In the genomic region with DNA sequence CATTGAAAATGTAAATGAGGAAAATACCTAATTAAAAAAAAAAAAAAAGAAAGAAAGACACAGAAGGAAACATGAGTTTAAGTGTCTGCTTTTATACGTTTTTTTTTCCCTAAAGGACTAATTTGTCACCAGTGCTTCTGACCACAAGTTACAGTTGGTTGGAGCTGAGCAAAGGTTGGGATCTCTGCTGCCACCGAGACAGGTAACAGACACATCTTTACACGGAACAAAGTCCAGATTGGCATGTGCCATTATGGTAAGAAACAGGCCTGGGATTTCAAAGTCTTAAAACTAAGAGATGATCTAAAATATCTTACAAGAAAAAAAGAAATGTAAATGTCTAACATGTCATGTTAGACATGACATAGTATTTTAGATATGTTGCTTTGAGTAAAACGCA, we compare ENCODE assay signal across 21 mouse cellular contexts. TPM values are rescaled to one million over a fixed set of nuclear protein-coding genes. Genes with fewer than 3 reads are reported as not detected.
DNase-seq lines count a peak whose midpoint lies in the region; ATAC-seq and TF ChIP-seq lines count a peak whose summit lies in the region.
"Had no signal": no experiment of that assay in that cellular context is flagged by ENCODE, and none has a peak within 500 bp of the region (broad histone marks: within the 10 kb centered on the region; RNA-seq: fewer than 3 reads in every experiment).

No protein-coding gene starts in this region.

- no peak for ATAC-seq in kidney, postnatal 0 days (replicated peaks; ENCODE audit: low FRiP score, low read depth)
- no peak for ATAC-seq in kidney, embryonic 16.5 days (ENCODE audit: low FRiP score, low TSS enrichment)
- ATAC-seq in intestine, postnatal 0 days, result no peak
- no peak for ATAC-seq in midbrain, embryonic 15.5 days (replicated peaks)
- ATAC-seq: forebrain, embryonic 16.5 days had no signal

- no peaks in the 10 kb centered on the region for H3K4me1 ChIP-seq in kidney, postnatal 0 days (replicated peaks; ENCODE audit: insufficient read depth, low read length)
- H3K4me1 ChIP-seq in kidney, embryonic 16.5 days (ENCODE audit: insufficient read depth, low read length), result peaks cover 14% of the 10 kb centered on the region
- peaks cover 6% of the 10 kb centered on the region for H3K4me1 ChIP-seq in intestine, postnatal 0 days (replicated peaks; ENCODE audit: control insufficient read depth, insufficient read depth, low read length)
- peaks cover 15% of the 10 kb centered on the region for H3K4me1 ChIP-seq in midbrain, embryonic 15.5 days

- no peaks in the 10 kb centered on the region for H3K27me3 ChIP-seq in kidney, postnatal 0 days (ENCODE audit: insufficient read depth, low read length)
- no peaks in the 10 kb centered on the region for H3K27me3 ChIP-seq in kidney, embryonic 16.5 days (ENCODE audit: insufficient read depth, low read length)
- H3K27me3 ChIP-seq in intestine, postnatal 0 days (replicated peaks; ENCODE audit: control insufficient read depth, insufficient read depth, low read length), result no peaks in the 10 kb centered on the region
- no peaks in the 10 kb centered on the region for H3K27me3 ChIP-seq in midbrain, embryonic 15.5 days (replicated peaks)
- H3K27me3 ChIP-seq: CH12.LX; embryonic facial prominence, embryonic 13.5 days; forebrain, embryonic 12.5 days; heart, embryonic 15.5 days had no signal

- DNase-seq in kidney, adult 11 months, result peak; percentile 46
- DNase-seq in kidney, adult 18-20 months, result no peak
- no peak for DNase-seq in kidney, postnatal 0 days (ENCODE audit: low spot score)
- DNase-seq: adrenal gland, adult 2 months; adrenal gland, postnatal 25 days; cerebellum, adult 18-20 months; cerebellum, adult 9-11 months; cerebellum, postnatal 36 days; gastrocnemius, postnatal 10 days; heart, adult 2 months; heart, postnatal 14 days had no signal

- no peak for TF ChIP-seq CTCF in kidney, postnatal 0 days (IDR thresholded peaks at IDR 0.05; ENCODE audit: low read depth)
- TF ChIP-seq CTCF in intestine, postnatal 0 days (IDR thresholded peaks at IDR 0.05; ENCODE audit: low read depth), result no peak

- H3K27ac ChIP-seq in kidney, postnatal 0 days, result peak overlapping the region; percentile 88; the same call in 1 of the 2 replicates
- no peak overlapping the region for H3K27ac ChIP-seq in kidney, embryonic 16.5 days (ENCODE audit: low read length)
- H3K27ac ChIP-seq in intestine, postnatal 0 days (ENCODE audit: low read depth, low read length), result peak overlapping the region; percentile 92
- no peak overlapping the region for H3K27ac ChIP-seq in midbrain, embryonic 15.5 days
- H3K27ac ChIP-seq: forebrain, embryonic 12.5 days; heart, adult 2 months; heart, embryonic 15.5 days; hindbrain, embryonic 10.5 days had no signal

- no peak overlapping the region for H3K9ac ChIP-seq in kidney, postnatal 0 days (ENCODE audit: low read depth, low read length)
- H3K9ac ChIP-seq in kidney, embryonic 16.5 days (replicated peaks; ENCODE audit: low read length), result no peak overlapping the region
- no peak overlapping the region for H3K9ac ChIP-seq in intestine, postnatal 0 days (ENCODE audit: low read depth, low read length)
- no peak overlapping the region for H3K9ac ChIP-seq in midbrain, embryonic 15.5 days
- H3K9ac ChIP-seq: embryonic facial prominence, embryonic 13.5 days; forebrain, embryonic 12.5 days; heart, embryonic 15.5 days had no signal

- WGBS in kidney, postnatal 0 days, result 62% methylated on average over 4 of the region's 4 CpGs
- 65% methylated on average over 4 of the region's 4 CpGs for WGBS in kidney, embryonic 16.5 days
- WGBS in intestine, postnatal 0 days, result 39% methylated on average over 4 of the region's 4 CpGs
- 87% methylated on average over 4 of the region's 4 CpGs for WGBS in midbrain, embryonic 15.5 days

- no peaks in the 10 kb centered on the region for H3K36me3 ChIP-seq in kidney, postnatal 0 days (ENCODE audit: insufficient read depth, low read length)
- H3K36me3 ChIP-seq in kidney, embryonic 16.5 days (ENCODE audit: insufficient read depth, low read length), result no peaks in the 10 kb centered on the region
- no peaks in the 10 kb centered on the region for H3K36me3 ChIP-seq in intestine, postnatal 0 days (ENCODE audit: control insufficient read depth, insufficient read depth)
- H3K36me3 ChIP-seq in midbrain, embryonic 15.5 days (replicated peaks), result no peaks in the 10 kb centered on the region; the same call in 1 of the 2 replicates
- H3K36me3 ChIP-seq: forebrain, embryonic 12.5 days; heart, embryonic 15.5 days had no signal

- no peak overlapping the region for H3K4me3 ChIP-seq in kidney, postnatal 0 days (replicated peaks; ENCODE audit: low read depth, low read length)
- no peak overlapping the region for H3K4me3 ChIP-seq in kidney, embryonic 16.5 days (ENCODE audit: low read length)
- H3K4me3 ChIP-seq in intestine, postnatal 0 days (ENCODE audit: low read depth, low read length), result no peak overlapping the region
- H3K4me3 ChIP-seq in midbrain, embryonic 15.5 days, result no peak overlapping the region
- H3K4me3 ChIP-seq: embryonic facial prominence, embryonic 13.5 days; forebrain, embryonic 12.5 days; heart, adult 2 months; heart, embryonic 15.5 days; hindbrain, embryonic 10.5 days had no signal

- H3K4me2 ChIP-seq in kidney, postnatal 0 days (ENCODE audit: low read length), result no peak overlapping the region
- H3K4me2 ChIP-seq in kidney, embryonic 16.5 days (replicated peaks; ENCODE audit: low read depth, low read length), result no peak overlapping the region
- no peak overlapping the region for H3K4me2 ChIP-seq in intestine, postnatal 0 days (replicated peaks; ENCODE audit: low read depth)
- no peak overlapping the region for H3K4me2 ChIP-seq in midbrain, embryonic 15.5 days
- H3K4me2 ChIP-seq: embryonic facial prominence, embryonic 13.5 days; forebrain, embryonic 12.5 days; heart, embryonic 11.5 days; heart, embryonic 15.5 days had no signal

- H3K9me3 ChIP-seq in kidney, postnatal 0 days (replicated peaks; ENCODE audit: low read length), result no peaks in the 10 kb centered on the region
- no peaks in the 10 kb centered on the region for H3K9me3 ChIP-seq in kidney, embryonic 16.5 days (ENCODE audit: low read length)
- H3K9me3 ChIP-seq in intestine, postnatal 0 days (ENCODE audit: control insufficient read depth), result no peaks in the 10 kb centered on the region
- no peaks in the 10 kb centered on the region for H3K9me3 ChIP-seq in midbrain, embryonic 15.5 days
- H3K9me3 ChIP-seq: embryonic facial prominence, embryonic 13.5 days; forebrain, embryonic 12.5 days; heart, embryonic 15.5 days; hindbrain, embryonic 10.5 days had no signal

RNA-seq across cellular contexts. Expression of a gene that starts 4.6 kb away (rescaled TPM):
- 44.2 and 57.9 TPM in 2 replicates for polyA plus RNA-seq in kidney, postnatal 0 days (2015; fragmentation: Nextera tagmentation; extraction: Ambion mirVana)
- polyA plus RNA-seq in kidney, embryonic 16.5 days (2015; fragmentation: Nextera tagmentation; extraction: Ambion mirVana), result 25.6 and 30.4 TPM in 2 replicates
- 41.2 and 47.9 TPM in 2 replicates for polyA plus RNA-seq in intestine, postnatal 0 days (2015; fragmentation: Nextera tagmentation; extraction: Ambion mirVana)
- 69.4 and 71.7 TPM in 2 replicates for polyA plus RNA-seq in midbrain, embryonic 15.5 days (2015; fragmentation: Nextera tagmentation; extraction: Ambion mirVana)

RNA-seq across cellular contexts. Expression of a gene that starts 16.0 kb away (rescaled TPM):
- 49.6 and 54.0 TPM in 2 replicates for polyA plus RNA-seq in kidney, postnatal 0 days (2015; fragmentation: Nextera tagmentation; extraction: Ambion mirVana)
- polyA plus RNA-seq in kidney, embryonic 16.5 days (2015; fragmentation: Nextera tagmentation; extraction: Ambion mirVana), result 56.6 and 59.1 TPM in 2 replicates
- 44.7 and 46.1 TPM in 2 replicates for polyA plus RNA-seq in intestine, postnatal 0 days (2015; fragmentation: Nextera tagmentation; extraction: Ambion mirVana)
- polyA plus RNA-seq in midbrain, embryonic 15.5 days (2015; fragmentation: Nextera tagmentation; extraction: Ambion mirVana), result 48.7 and 49.0 TPM in 2 replicates

RNA-seq across cellular contexts. Expression of a gene that starts 55.4 kb away (rescaled TPM):
- 1,763 and 1,932 TPM in 2 replicates for polyA plus RNA-seq in kidney, postnatal 0 days (2015; fragmentation: Nextera tagmentation; extraction: Ambion mirVana)
- 1,084 and 1,349 TPM in 2 replicates for polyA plus RNA-seq in kidney, embryonic 16.5 days (2015; fragmentation: Nextera tagmentation; extraction: Ambion mirVana)
- polyA plus RNA-seq in intestine, postnatal 0 days (2015; fragmentation: Nextera tagmentation; extraction: Ambion mirVana), result 948 and 1,014 TPM in 2 replicates
- polyA plus RNA-seq in midbrain, embryonic 15.5 days (2015; fragmentation: Nextera tagmentation; extraction: Ambion mirVana), result 632 and 634 TPM in 2 replicates

Comparison
In these comparisons a context has a peak if more than half of its experiments do, and no peak if none do; other contexts are left out.
1. H3K27ac ChIP-seq: peak in kidney, postnatal 0 days (single experiment) and intestine, postnatal 0 days (single experiment); none in kidney, embryonic 16.5 days (single experiment) and midbrain, embryonic 15.5 days (single experiment).